9 mouse cellular contexts compared by ENCODE assay signal in the genomic region with DNA sequence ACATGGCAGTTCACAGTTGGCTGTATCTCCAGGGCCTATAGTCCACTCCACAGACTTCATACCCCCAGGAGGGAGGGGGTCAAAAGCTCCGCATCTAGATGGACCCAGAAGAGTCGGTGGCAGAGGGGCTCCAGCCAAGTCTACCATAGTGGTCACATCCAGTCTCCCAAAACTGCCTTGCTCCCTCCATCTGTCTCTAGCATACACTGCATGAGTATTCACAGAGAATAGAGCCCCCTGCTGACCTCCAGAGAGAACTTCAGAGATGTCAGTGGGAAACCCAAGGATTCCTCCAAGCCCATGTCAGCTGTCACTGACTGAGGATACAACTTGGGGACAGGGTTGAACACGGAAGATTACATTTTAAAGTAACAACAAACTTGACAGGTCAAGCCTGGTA. TPM values are rescaled to one million over a fixed set of nuclear protein-coding genes. Genes with fewer than 3 reads are reported as not detected.
DNase-seq lines count a peak whose midpoint lies in the region; ATAC-seq and TF ChIP-seq lines count a peak whose summit lies in the region.
"Had no signal": no experiment of that assay in that cellular context is flagged by ENCODE, and none has a peak within 500 bp of the region (broad histone marks: within the 10 kb centered on the region; RNA-seq: fewer than 3 reads in every experiment).

No protein-coding gene starts in this region.

- H3K4me3 ChIP-seq in left cerebral cortex, adult 2 months: no peak overlapping the region
- H3K4me3 ChIP-seq in midbrain, embryonic 13.5 days (replicated peaks): no peak overlapping the region
- H3K4me3 ChIP-seq: embryonic facial prominence, embryonic 12.5 days had no signal

- H3K27ac ChIP-seq in left cerebral cortex, adult 2 months: no peak overlapping the region
- H3K27ac ChIP-seq in midbrain, embryonic 13.5 days: no peak overlapping the region
- H3K27ac ChIP-seq: embryonic facial prominence, embryonic 12.5 days had no signal

- no peak overlapping the region for H3K4me2 ChIP-seq in midbrain, embryonic 13.5 days (replicated peaks)
- H3K4me2 ChIP-seq: embryonic facial prominence, embryonic 12.5 days had no signal

- POLR2A ChIA-PET in Patski (lab: Charles Lee): no interaction called here

- CTCF ChIA-PET in Patski (lab: Charles Lee): interaction anchor here (1.1 to 1.4 kb wide), 2 partner anchors 51 to 56 kb away, joined by 4 read pairs; no protein-coding TSS in a partner anchor

- H3K27me3 ChIP-seq in Patski: no peaks in the 10 kb centered on the region
- H3K27me3 ChIP-seq in midbrain, embryonic 13.5 days: no peaks in the 10 kb centered on the region
- H3K27me3 ChIP-seq: embryonic facial prominence, embryonic 12.5 days had no signal

- DNase-seq in embryo, embryonic 10 days (ENCODE audit: low spot score): peak; percentile 39
- no peak for DNase-seq in embryo, embryonic 9.5 days (ENCODE audit: extremely low spot score)
- DNase-seq in left cerebral cortex, adult 2 months (ENCODE audit: extremely low spot score in 1 of 2, low spot score in 2 of 2): no peak
- no peak for DNase-seq in left cerebral cortex, adult 11 months (ENCODE audit: low spot score)
- DNase-seq in Patski (ENCODE audit: low read depth, low spot score): no peak
- no peak for DNase-seq in cerebellum, postnatal 36 days

- peaks cover 3% of the 10 kb centered on the region; the same call in 1 of the 2 replicates for H3K36me3 ChIP-seq in midbrain, embryonic 13.5 days
- H3K36me3 ChIP-seq: embryonic facial prominence, embryonic 12.5 days had no signal

- no peaks in the 10 kb centered on the region for H3K4me1 ChIP-seq in midbrain, embryonic 13.5 days (replicated peaks)
- H3K4me1 ChIP-seq: embryonic facial prominence, embryonic 12.5 days had no signal

- no peak for ATAC-seq in Patski
- ATAC-seq in megakaryocyte, adult 5-6 weeks (ENCODE audit: poor library complexity, severe bottlenecking): peak; percentile 54
- ATAC-seq in midbrain, embryonic 13.5 days: no peak

- no peak overlapping the region for H3K9ac ChIP-seq in midbrain, embryonic 13.5 days (replicated peaks)
- H3K9ac ChIP-seq: embryonic facial prominence, embryonic 12.5 days had no signal

- WGBS in midbrain, embryonic 13.5 days: 65% methylated on average over 3 of the region's 3 CpGs

- intact Hi-C loops in left cerebral cortex, adult 2 months (cut with DNase I): loop anchor here (1.0 to 5.0 kb wide), 3 partner anchors 38 to 67 kb away; no protein-coding TSS in a partner anchor

- no peaks in the 10 kb centered on the region for H3K9me3 ChIP-seq in midbrain, embryonic 13.5 days
- H3K9me3 ChIP-seq: embryonic facial prominence, embryonic 12.5 days had no signal

- in situ Hi-C loops in Patski (cut with MboI; ENCODE audit: low pct_unique_long_range_greater_than_20kb): no loop called here

- TF ChIP-seq CTCF in left cerebral cortex, adult 2 months (IDR thresholded peaks at IDR 0.05): peak; percentile 55
- peak; percentile 77 for TF ChIP-seq CTCF in Patski (IDR thresholded peaks at IDR 0.05)

RNA-seq across cellular contexts. Expression of gene Cd2bp2, which starts 10.2 kb away (rescaled TPM):
- 10 to 100 TPM; 77.7 to 80.8 TPM for total RNA-seq in left cerebral cortex, adult 2 months (2021)
- 66.6 TPM for polyA plus RNA-seq in Patski (2021)
- 16.1 and 19.0 TPM in 2 replicates for total RNA-seq in megakaryocyte, adult 5-6 weeks (2015)
- total RNA-seq in megakaryocyte, adult 5-6 weeks (2017): 51.8 and 57.5 TPM in 2 replicates
- polyA plus RNA-seq in midbrain, embryonic 13.5 days (2015; fragmentation: Nextera tagmentation; extraction: Ambion mirVana): 90.8 and 96.1 TPM in 2 replicates

RNA-seq across cellular contexts. Expression of gene Tbc1d10b, which starts 22.7 kb away (rescaled TPM):
- 100 to 1,000 TPM in 1 of 2 experiments, 10 to 100 TPM in 1; 91.9 to 110 TPM for total RNA-seq in left cerebral cortex, adult 2 months (2021)
- 51.7 TPM for polyA plus RNA-seq in Patski (2021)
- 27.0 and 27.4 TPM in 2 replicates for total RNA-seq in megakaryocyte, adult 5-6 weeks (2015)
- 59.8 and 74.2 TPM in 2 replicates for total RNA-seq in megakaryocyte, adult 5-6 weeks (2017)
- polyA plus RNA-seq in midbrain, embryonic 13.5 days (2015; fragmentation: Nextera tagmentation; extraction: Ambion mirVana): 30.0 and 30.7 TPM in 2 replicates

RNA-seq across cellular contexts. Expression of gene Mylpf, which starts 23.1 kb away (rescaled TPM):
- total RNA-seq in left cerebral cortex, adult 2 months (2021): 1 to 10 TPM; 2.7 to 3.3 TPM
- 6.9 TPM for polyA plus RNA-seq in Patski (2021)
- 5.0 and 6.0 TPM in 2 replicates for total RNA-seq in megakaryocyte, adult 5-6 weeks (2015)
- total RNA-seq in megakaryocyte, adult 5-6 weeks (2017): 2.3 and 3.3 TPM in 2 replicates
- polyA plus RNA-seq in midbrain, embryonic 13.5 days (2015; fragmentation: Nextera tagmentation; extraction: Ambion mirVana): 8.5 and 9.0 TPM in 2 replicates

RNA-seq across cellular contexts. Expression of gene Zfp553, which starts 47.3 kb away (rescaled TPM):
- total RNA-seq in left cerebral cortex, adult 2 months (2021): 10 to 100 TPM; 17.8 to 20.5 TPM
- polyA plus RNA-seq in Patski (2021): 17.7 TPM
- total RNA-seq in megakaryocyte, adult 5-6 weeks (2015): 2.9 and 3.1 TPM in 2 replicates
- 5.9 and 9.7 TPM in 2 replicates for total RNA-seq in megakaryocyte, adult 5-6 weeks (2017)
- 69.3 and 75.4 TPM in 2 replicates for polyA plus RNA-seq in midbrain, embryonic 13.5 days (2015; fragmentation: Nextera tagmentation; extraction: Ambion mirVana)

RNA-seq across cellular contexts. Expression of gene Sept1, which starts 47.3 kb away (rescaled TPM):
- 1 to 10 TPM; 3.5 to 6.4 TPM for total RNA-seq in left cerebral cortex, adult 2 months (2021)
- polyA plus RNA-seq in Patski (2021): 2.1 TPM
- total RNA-seq in megakaryocyte, adult 5-6 weeks (2015): 36.2 and 36.8 TPM in 2 replicates
- 31.2 and 42.7 TPM in 2 replicates for total RNA-seq in megakaryocyte, adult 5-6 weeks (2017)
- polyA plus RNA-seq in midbrain, embryonic 13.5 days (2015; fragmentation: Nextera tagmentation; extraction: Ambion mirVana): 27.1 and 28.3 TPM in 2 replicates
